Mouse (Mus musculus): Measurements from ENCODE around the gene Hoxb9. TPM values are rescaled to one million over a fixed set of nuclear protein-coding genes. Genes with fewer than 3 reads are reported as not detected.
A peak's percentile ranks its signal among the peaks of the same experiment; 100 is the strongest.

Hoxb9 gene
- polyA plus RNA-seq, 1 experiment = 0.27 TPM

DNA sequence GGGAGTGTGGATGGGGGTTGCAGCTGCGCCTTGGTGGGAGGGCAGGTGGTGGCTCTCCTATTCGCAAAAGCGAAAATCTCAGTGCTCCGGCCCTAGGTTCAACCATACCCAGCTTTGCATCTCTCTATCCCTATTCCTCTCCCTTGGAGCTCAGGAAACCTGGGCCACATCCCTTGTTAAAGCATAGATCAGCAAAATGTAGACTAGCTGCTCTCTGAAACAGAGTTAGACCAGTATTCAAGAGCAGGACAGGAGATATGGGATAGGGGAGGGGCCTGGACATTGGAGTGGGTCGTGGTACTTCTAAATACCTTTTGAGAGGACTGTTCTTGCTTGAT is 44.1 kb downstream of the Hoxb9 start:
- H3K27me3 ChIP-seq (ENCODE audit: control insufficient read depth, insufficient read depth, low read length) = peaks cover 18% of the 10 kb centered on the region
- no peak for TF ChIP-seq POLR2A (IDR thresholded peaks at IDR 0.05; ENCODE audit: low read depth, low read length)
- no peak for TF ChIP-seq CTCF (IDR thresholded peaks at IDR 0.05; ENCODE audit: extremely low read depth, insufficient read depth, insufficient read length, insufficient replicate concordance)
- peak overlapping the region; percentile 50; the same call in 1 of the 2 replicates for H3K27ac ChIP-seq (ENCODE audit: insufficient read depth, low read length)

DNA sequence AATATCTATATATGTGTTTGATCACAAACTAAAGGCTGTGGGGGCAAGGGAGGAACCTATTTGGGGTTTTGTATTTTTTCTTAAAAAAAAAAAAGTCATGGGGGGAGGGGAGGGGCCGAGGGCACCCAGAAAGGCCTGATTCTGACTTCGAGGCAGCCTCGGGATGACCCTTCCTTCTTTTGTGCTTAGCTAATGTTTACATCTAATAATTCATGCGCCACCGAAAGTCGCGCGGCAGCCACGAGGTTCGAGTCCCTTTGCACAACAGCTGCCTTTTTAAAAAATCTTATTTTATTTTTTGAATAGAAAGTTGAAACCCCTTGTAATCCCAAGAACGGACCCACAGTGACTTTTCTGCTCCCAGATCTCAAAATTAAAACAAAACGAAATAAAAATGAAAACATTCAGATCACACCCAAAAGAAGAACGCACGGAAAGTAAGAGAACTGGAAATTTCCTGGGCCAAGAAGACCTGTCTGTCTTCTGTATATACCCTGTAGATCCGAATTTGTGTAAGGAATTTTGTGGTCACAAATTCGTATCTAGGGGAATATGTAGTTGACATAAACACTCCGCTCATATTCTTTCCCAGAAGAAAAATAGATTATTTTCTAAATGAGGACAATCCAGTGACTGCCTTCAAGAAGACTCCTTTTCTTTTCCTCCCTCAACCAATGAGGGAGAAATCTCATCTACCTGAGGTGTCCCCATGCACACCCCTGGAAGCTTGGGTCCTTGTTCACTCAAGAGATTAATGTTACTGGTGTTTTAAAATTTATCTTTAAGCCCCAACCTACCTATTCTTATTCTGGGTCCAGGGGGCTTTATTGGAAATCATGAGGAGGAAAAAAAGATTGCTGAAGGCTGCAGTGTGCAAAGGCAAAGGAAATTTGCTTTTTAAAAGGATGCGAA is 45.7 kb downstream of the Hoxb9 start:
- no peak for DNase-seq (ENCODE audit: low read depth in 1 of 2, low spot score in 2 of 2)
- no peak overlapping the region for H3K4me3 ChIP-seq (ENCODE audit: extremely low read depth, insufficient read depth, insufficient read length)
- no peak overlapping the region for H3K27ac ChIP-seq (ENCODE audit: insufficient read depth, low read length)
- 84% methylated on average over 18 of the region's 18 CpGs for WGBS
- no peak for TF ChIP-seq CTCF (IDR thresholded peaks at IDR 0.05; ENCODE audit: extremely low read depth, insufficient read depth, insufficient read length, insufficient replicate concordance)
- TF ChIP-seq POLR2A (IDR thresholded peaks at IDR 0.05; ENCODE audit: low read depth, low read length) = no peak
- H3K36me3 ChIP-seq (ENCODE audit: control insufficient read depth, insufficient read depth, low read length) = no peaks in the 10 kb centered on the region
- H3K27me3 ChIP-seq (ENCODE audit: control insufficient read depth, insufficient read depth, low read length) = peaks cover 16% of the 10 kb centered on the region
- peaks cover 8% of the 10 kb centered on the region for H3K4me1 ChIP-seq (ENCODE audit: control insufficient read depth, insufficient read depth, insufficient read length)

More for the DNA sequence above, 44.1 kb downstream of the Hoxb9 start:
- Histone ChIP-seq H3K4me1 (ENCODE audit: control insufficient read depth, insufficient read depth, insufficient read length) (peaks cover 11% of the 10 kb centered on the region), H3K4me3 (ENCODE audit: extremely low read depth, insufficient read depth, insufficient read length) (peak overlapping the region; percentile 48; the same call in 1 of the 2 replicates), H3K36me3 (ENCODE audit: control insufficient read depth, insufficient read depth, low read length) (no peaks in the 10 kb centered on the region)
- no peak for DNase-seq (ENCODE audit: low read depth in 1 of 2, low spot score in 2 of 2)
- WGBS = 52% methylated on average over 5 of the region's 5 CpGs

DNA sequence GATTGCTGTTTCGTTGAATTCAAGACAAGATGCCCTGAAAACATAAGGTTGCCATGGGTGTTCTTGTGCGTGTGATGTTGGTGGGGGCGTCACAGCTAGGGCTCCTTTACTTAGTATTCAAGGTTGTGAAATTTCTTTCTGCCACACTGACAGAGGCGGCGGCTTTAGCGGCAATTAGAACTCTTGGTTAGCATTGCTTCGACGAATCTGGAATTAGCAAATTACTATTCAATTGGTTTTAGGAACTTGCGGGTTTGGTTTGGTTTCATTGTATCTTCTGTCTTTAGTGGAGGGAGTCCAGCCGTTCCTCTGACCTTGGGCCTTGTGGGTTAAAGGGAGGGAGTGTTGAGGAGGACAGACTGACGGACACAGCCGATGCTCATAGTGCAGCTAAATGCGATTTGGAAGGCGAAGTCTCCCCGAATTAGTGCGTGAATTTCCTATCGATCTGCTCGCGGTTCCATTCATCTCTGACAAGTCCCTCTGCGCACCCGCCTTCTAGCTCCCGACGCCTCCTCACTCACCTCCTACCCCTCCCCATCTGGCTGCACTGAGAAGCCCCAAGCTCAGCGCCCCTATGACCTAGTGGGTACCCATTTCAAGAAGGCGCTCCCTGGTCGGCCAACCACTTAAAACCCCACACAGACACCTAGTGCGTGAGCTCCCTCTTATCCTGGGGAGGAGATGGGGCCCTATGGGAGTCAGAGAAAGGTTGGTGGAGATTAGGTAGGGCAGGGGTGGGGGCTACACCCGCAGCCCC is 46.5 kb downstream of the Hoxb9 start, which contains the start of gene Hoxb4:
Gene Hoxb4, plus strand, starts transcription at position 660 of the 760 bp plus-strand sequence.
- TF ChIP-seq POLR2A (IDR thresholded peaks at IDR 0.05; ENCODE audit: low read depth, low read length) (no peak), CTCF (IDR thresholded peaks at IDR 0.05; ENCODE audit: extremely low read depth, insufficient read depth, insufficient read length, insufficient replicate concordance) (no peak)
- DNase-seq (ENCODE audit: low read depth in 1 of 2, low spot score in 2 of 2) = no peak
- peaks cover 13% of the 10 kb centered on the region for H3K27me3 ChIP-seq (ENCODE audit: control insufficient read depth, insufficient read depth, low read length)
- 35% methylated on average over 28 of the region's 28 CpGs for WGBS
- H3K4me3 ChIP-seq (ENCODE audit: extremely low read depth, insufficient read depth, insufficient read length) = peak within 1 kb of the TSS; percentile 63
- peaks cover 8% of the 10 kb centered on the region for H3K4me1 ChIP-seq (ENCODE audit: control insufficient read depth, insufficient read depth, insufficient read length)
- no peaks in the 10 kb centered on the region for H3K36me3 ChIP-seq (ENCODE audit: control insufficient read depth, insufficient read depth, low read length)
- H3K27ac ChIP-seq (ENCODE audit: insufficient read depth, low read length) = peak within 1 kb of the TSS; percentile 74

GRCm38 (mm10) chr11:96318368-96319070 is 47.3 kb downstream of the Hoxb9 start:
- Histone ChIP-seq H3K27me3 (ENCODE audit: control insufficient read depth, insufficient read depth, low read length) (peaks cover 13% of the 10 kb centered on the region), H3K36me3 (ENCODE audit: control insufficient read depth, insufficient read depth, low read length) (no peaks in the 10 kb centered on the region), H3K4me3 (ENCODE audit: extremely low read depth, insufficient read depth, insufficient read length) (peak overlapping the region; percentile 63), H3K4me1 (ENCODE audit: control insufficient read depth, insufficient read depth, insufficient read length) (peaks cover 8% of the 10 kb centered on the region), H3K27ac (ENCODE audit: insufficient read depth, low read length) (peak overlapping the region; percentile 74)
- under 1% methylated on average over 45 of the region's 45 CpGs for WGBS
- TF ChIP-seq POLR2A (IDR thresholded peaks at IDR 0.05; ENCODE audit: low read depth, low read length) = peak; percentile 15; the same call in 1 of the 2 replicates
- no peak for TF ChIP-seq CTCF (IDR thresholded peaks at IDR 0.05; ENCODE audit: extremely low read depth, insufficient read depth, insufficient read length, insufficient replicate concordance)
- DNase-seq (ENCODE audit: low read depth in 1 of 2, low spot score in 2 of 2) = peak; percentile 30 to 68

DNA sequence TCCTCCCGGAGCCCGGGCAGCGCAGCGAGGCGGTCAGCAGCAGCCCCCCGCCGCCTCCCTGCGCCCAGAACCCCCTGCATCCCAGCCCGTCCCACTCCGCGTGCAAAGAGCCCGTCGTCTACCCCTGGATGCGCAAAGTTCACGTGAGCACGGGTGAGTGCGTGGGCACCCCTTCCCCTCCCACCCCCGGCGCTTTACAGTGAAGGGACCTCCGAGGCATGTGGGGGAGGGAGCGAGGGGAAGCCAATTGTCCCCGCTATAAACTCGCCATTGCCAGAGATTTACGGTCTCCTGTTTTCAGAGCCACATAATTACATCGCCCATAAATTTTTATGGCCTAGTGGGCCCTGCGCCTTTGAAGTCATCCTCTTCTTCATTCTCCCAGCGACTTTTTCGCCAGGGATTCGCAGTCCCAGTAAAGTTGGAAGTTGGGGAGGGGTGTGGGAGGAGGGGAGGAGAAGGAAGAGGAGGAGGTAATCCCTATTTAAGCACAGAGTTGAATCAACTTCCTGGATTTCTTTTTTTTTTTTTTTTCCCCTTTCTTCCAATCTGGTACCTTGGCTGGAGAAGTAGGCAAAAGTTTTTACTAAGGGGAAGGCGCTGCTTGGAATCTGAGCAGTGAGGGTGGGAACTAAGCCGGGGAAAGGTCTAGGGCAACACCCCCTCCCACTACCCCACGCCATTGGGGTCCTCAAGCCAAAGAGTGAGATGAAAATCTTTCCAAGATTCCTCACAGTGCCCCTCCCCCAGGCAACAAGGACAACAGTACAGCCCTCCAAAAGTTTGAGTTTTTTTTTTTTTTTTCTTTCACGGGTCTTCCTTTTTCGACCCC is 48.0 kb downstream of the Hoxb9 start:
- Histone ChIP-seq H3K4me3 (ENCODE audit: extremely low read depth, insufficient read depth, insufficient read length) (peak overlapping the region; percentile 63), H3K36me3 (ENCODE audit: control insufficient read depth, insufficient read depth, low read length) (no peaks in the 10 kb centered on the region), H3K27me3 (ENCODE audit: control insufficient read depth, insufficient read depth, low read length) (peaks cover 9% of the 10 kb centered on the region), H3K27ac (ENCODE audit: insufficient read depth, low read length) (no peak overlapping the region), H3K4me1 (ENCODE audit: control insufficient read depth, insufficient read depth, insufficient read length) (peaks cover 5% of the 10 kb centered on the region)
- no peak for DNase-seq (ENCODE audit: low read depth in 1 of 2, low spot score in 2 of 2)
- 1% methylated on average over 34 of the region's 34 CpGs for WGBS
- TF ChIP-seq CTCF (IDR thresholded peaks at IDR 0.05; ENCODE audit: extremely low read depth, insufficient read depth, insufficient read length, insufficient replicate concordance) (no peak), POLR2A (IDR thresholded peaks at IDR 0.05; ENCODE audit: low read depth, low read length) (no peak)

- 18% methylated on average over 29 of the region's 29 CpGs for WGBS
- H3K27ac ChIP-seq (ENCODE audit: insufficient read depth, low read length) = no peak overlapping the region
- H3K36me3 ChIP-seq (ENCODE audit: control insufficient read depth, insufficient read depth, low read length) = no peaks in the 10 kb centered on the region
- H3K27me3 ChIP-seq (ENCODE audit: control insufficient read depth, insufficient read depth, low read length) = peaks cover 5% of the 10 kb centered on the region; the same call in 1 of the 2 replicates
- peaks cover under 1% of the 10 kb centered on the region for H3K4me1 ChIP-seq (ENCODE audit: control insufficient read depth, insufficient read depth, insufficient read length)
- peak overlapping the region; percentile 44 for H3K4me3 ChIP-seq (ENCODE audit: extremely low read depth, insufficient read depth, insufficient read length)
- no peak for DNase-seq (ENCODE audit: low read depth in 1 of 2, low spot score in 2 of 2)
- TF ChIP-seq CTCF (IDR thresholded peaks at IDR 0.05; ENCODE audit: extremely low read depth, insufficient read depth, insufficient read length, insufficient replicate concordance) (no peak), POLR2A (IDR thresholded peaks at IDR 0.05; ENCODE audit: low read depth, low read length) (no peak)
Observed at GRCm38 (mm10) chr11:96319910-96320309, 48.7 kb downstream of the Hoxb9 start.

All from spleen, adult 2 months (tissue).